Mouse (Mus musculus) lung, embryonic 15.5 days (tissue): ENCODE results near the gene Inpp5b. TPM values are rescaled to one million over a fixed set of nuclear protein-coding genes. Genes with fewer than 3 reads are reported as not detected.
A peak's percentile ranks its signal among the peaks of the same experiment; 100 is the strongest.

Experiments
- ATAC-seq: fragments of 200-750 bp; cut with Nextera tagmentation; 2 replicates; pipeline ENCODE4 v1.8.0; 2017; ENCODE audit warnings: moderate number of reproducible peaks, borderline replicate concordance; ENCODE audit not compliant: low FRiP score, low TSS enrichment; ENCODE audit errors: extremely low read depth
- H3K27ac ChIP-seq: fragments of 300-500 bp; sonication (generic); 2 replicates; pipeline ENCODE4 v1.5.1; 2015; ENCODE audit warnings: moderate library complexity, mild to moderate bottlenecking, inconsistent platforms
- H3K27me3 ChIP-seq: fragments of 300-500 bp; sonication (generic); 2 replicates; pipeline ENCODE4 v1.6.1; 2015; ENCODE audit warnings: inconsistent platforms
- H3K36me3 ChIP-seq: fragments of 300-500 bp; sonication (generic); 2 replicates; pipeline ENCODE4 v1.6.1; 2015; ENCODE audit warnings: inconsistent platforms
- H3K4me1 ChIP-seq: fragments of 300-500 bp; sonication (generic); 2 replicates; pipeline ENCODE4 v1.6.1; 2015; ENCODE audit warnings: inconsistent platforms
- H3K4me2 ChIP-seq: fragments of 300-500 bp; sonication (generic); 2 replicates; pipeline ENCODE4 v1.6.1; 2015; ENCODE audit warnings: inconsistent platforms, mild to moderate bottlenecking, moderate library complexity
- H3K4me3 ChIP-seq: fragments of 300-500 bp; sonication (generic); 2 replicates; pipeline ENCODE4 v1.5.1; 2015; ENCODE audit warnings: mild to moderate bottlenecking, inconsistent platforms
- H3K9ac ChIP-seq: fragments of 300-500 bp; sonication (generic); 2 replicates; pipeline ENCODE4 v1.6.1; 2015; ENCODE audit warnings: inconsistent platforms
- H3K9me3 ChIP-seq: fragments of 300-500 bp; sonication (generic); 2 replicates; pipeline ENCODE4 v1.6.1; 2016; ENCODE audit warnings: inconsistent platforms
- WGBS: fragments of 180-500 bp; shearing (Covaris S2); methylation state at CpG from one replicate; pipeline ENCODE4 v1.1.7; 2015; 5-methylcytosine and 5-hydroxymethylcytosine counted together
- polyA plus RNA-seq: library from polyadenylated mRNA; unstranded; fragments of >200 nt; fragmentation: Nextera tagmentation; extraction: Ambion mirVana; gene quantifications from 2 replicates; pipeline ENCODE4 v1.2.1, GENCODE M21; 2015

Gene Inpp5b
- polyA plus RNA-seq, 1 experiment from 2014 or later, result 35.5 TPM

GRCm38 (mm10) chr4:124773995-124774394 is 32.3 kb downstream of the Inpp5b start:
- Histone ChIP-seq H3K27me3 (no peaks in the 10 kb centered on the region), H3K27ac (no peak overlapping the region), H3K9me3 (no peaks in the 10 kb centered on the region), H3K9ac (no peak overlapping the region), H3K4me2 (no peak overlapping the region), H3K36me3 (no peaks in the 10 kb centered on the region), H3K4me3 (no peak overlapping the region), H3K4me1 (no peaks in the 10 kb centered on the region)
- no peak for ATAC-seq
- WGBS, result 87% methylated on average over 6 of the region's 6 CpGs

- Histone ChIP-seq H3K9me3 (no peaks in the 10 kb centered on the region), H3K27ac (no peak overlapping the region), H3K4me3 (no peak overlapping the region), H3K4me1 (no peaks in the 10 kb centered on the region), H3K9ac (no peak overlapping the region), H3K4me2 (no peak overlapping the region), H3K27me3 (no peaks in the 10 kb centered on the region), H3K36me3 (no peaks in the 10 kb centered on the region; the same call in 1 of the 2 replicates)
- no peak for ATAC-seq
- 64% methylated on average over 2 of the region's 2 CpGs for WGBS
These were observed 32.8 kb downstream of the Inpp5b start for GRCm38 (mm10) chr4:124774429-124774828.

- 90% methylated on average over 7 of the region's 7 CpGs for WGBS
- Histone ChIP-seq H3K27me3 (no peaks in the 10 kb centered on the region), H3K4me1 (no peaks in the 10 kb centered on the region), H3K9me3 (no peaks in the 10 kb centered on the region), H3K9ac (no peak overlapping the region), H3K4me2 (no peak overlapping the region), H3K27ac (no peak overlapping the region), H3K36me3 (peaks cover 56% of the 10 kb centered on the region), H3K4me3 (no peak overlapping the region)
- no peak for ATAC-seq
These were observed 39.7 kb downstream of the Inpp5b start for GRCm38 (mm10) chr4:124781361-124781760.

- Histone ChIP-seq H3K27ac (no peak overlapping the region), H3K27me3 (no peaks in the 10 kb centered on the region), H3K4me1 (no peaks in the 10 kb centered on the region), H3K9ac (no peak overlapping the region), H3K36me3 (peaks cover 66% of the 10 kb centered on the region), H3K4me3 (no peak overlapping the region), H3K9me3 (no peaks in the 10 kb centered on the region), H3K4me2 (no peak overlapping the region)
- WGBS, result 94% methylated on average over 8 of the region's 8 CpGs
- no peak for ATAC-seq
These were observed 40.7 kb downstream of the Inpp5b start for GRCm38 (mm10) chr4:124782395-124782794.

- WGBS, result 92% methylated on average over 8 of the region's 8 CpGs
- Histone ChIP-seq H3K9ac (no peak overlapping the region), H3K4me3 (no peak overlapping the region), H3K27me3 (no peaks in the 10 kb centered on the region), H3K9me3 (no peaks in the 10 kb centered on the region), H3K4me2 (no peak overlapping the region), H3K27ac (no peak overlapping the region), H3K36me3 (peaks cover 77% of the 10 kb centered on the region), H3K4me1 (no peaks in the 10 kb centered on the region)
- no peak for ATAC-seq
These were observed 42.3 kb downstream of the Inpp5b start for GRCm38 (mm10) chr4:124783937-124784336.

GRCm38 (mm10) chr4:124790013-124790412 is 48.4 kb downstream of the Inpp5b start:
- H3K4me2 ChIP-seq, result no peak overlapping the region
- H3K4me1 ChIP-seq, result no peaks in the 10 kb centered on the region
- 62% methylated on average over 4 of the region's 4 CpGs for WGBS
- peaks cover 79% of the 10 kb centered on the region for H3K36me3 ChIP-seq
- H3K9me3 ChIP-seq, result no peaks in the 10 kb centered on the region
- no peak overlapping the region for H3K4me3 ChIP-seq
- H3K27me3 ChIP-seq, result no peaks in the 10 kb centered on the region
- ATAC-seq, result no peak
- no peak overlapping the region for H3K9ac ChIP-seq
- no peak overlapping the region for H3K27ac ChIP-seq

GRCm38 (mm10) chr4:124792114-124792513 is 50.5 kb downstream of the Inpp5b start:
- peaks cover 69% of the 10 kb centered on the region for H3K36me3 ChIP-seq
- no peaks in the 10 kb centered on the region for H3K4me1 ChIP-seq
- no peak overlapping the region for H3K4me3 ChIP-seq
- H3K9ac ChIP-seq, result no peak overlapping the region
- no peak for ATAC-seq
- no peak overlapping the region for H3K27ac ChIP-seq
- no peak overlapping the region for H3K4me2 ChIP-seq
- no peaks in the 10 kb centered on the region for H3K27me3 ChIP-seq
- no peaks in the 10 kb centered on the region for H3K9me3 ChIP-seq
- WGBS, result 79% methylated on average over 8 of the region's 8 CpGs

- no peak for ATAC-seq
- peaks cover 57% of the 10 kb centered on the region for H3K36me3 ChIP-seq
- no peaks in the 10 kb centered on the region for H3K9me3 ChIP-seq
- no peak overlapping the region for H3K4me3 ChIP-seq
- H3K9ac ChIP-seq, result no peak overlapping the region
- no peak overlapping the region for H3K4me2 ChIP-seq
- no peaks in the 10 kb centered on the region for H3K27me3 ChIP-seq
- no peaks in the 10 kb centered on the region for H3K4me1 ChIP-seq
- 87% methylated on average over 8 of the region's 8 CpGs for WGBS
- H3K27ac ChIP-seq, result no peak overlapping the region
These were observed 54.5 kb downstream of the Inpp5b start for GRCm38 (mm10) chr4:124796141-124796540.

GRCm38 (mm10) chr4:124796913-124797312 is 55.3 kb downstream of the Inpp5b start:
- no peak for ATAC-seq
- Histone ChIP-seq H3K4me1 (peaks cover 3% of the 10 kb centered on the region; the same call in 1 of the 2 replicates), H3K4me3 (no peak overlapping the region), H3K9ac (no peak overlapping the region), H3K4me2 (no peak overlapping the region), H3K36me3 (peaks cover 49% of the 10 kb centered on the region), H3K9me3 (no peaks in the 10 kb centered on the region), H3K27ac (no peak overlapping the region), H3K27me3 (no peaks in the 10 kb centered on the region)
- WGBS, result 92% methylated on average over 2 of the region's 2 CpGs

GRCm38 (mm10) chr4:124801552-124802308 is 60.1 kb downstream of the Inpp5b start, which contains the start of gene Mtf1:
Gene Mtf1, plus strand, starts transcription at chr4:124802104.
- H3K4me1 ChIP-seq, result peaks cover 12% of the 10 kb centered on the region
- H3K9me3 ChIP-seq, result no peaks in the 10 kb centered on the region
- peak within 1 kb of the TSS; percentile 100 for H3K4me3 ChIP-seq
- WGBS, result 2% methylated on average over 21 of the region's 21 CpGs
- peak within 1 kb of the TSS; percentile 89 for H3K4me2 ChIP-seq
- H3K36me3 ChIP-seq, result peaks cover 30% of the 10 kb centered on the region
- H3K27me3 ChIP-seq, result no peaks in the 10 kb centered on the region
- ATAC-seq, result peak; percentile 66
- peak within 1 kb of the TSS; percentile 99 for H3K27ac ChIP-seq
- peak within 1 kb of the TSS; percentile 96 for H3K9ac ChIP-seq

GRCm38 (mm10) chr4:124802309-124803260 is 60.9 kb downstream of the Inpp5b start:
- peak overlapping the region; percentile 89 for H3K4me2 ChIP-seq
- peak overlapping the region; percentile 96 for H3K9ac ChIP-seq
- peaks cover 12% of the 10 kb centered on the region for H3K4me1 ChIP-seq
- H3K4me3 ChIP-seq, result peak overlapping the region; percentile 100
- ATAC-seq, result peak; percentile 100
- H3K27me3 ChIP-seq, result no peaks in the 10 kb centered on the region
- peak overlapping the region; percentile 99 for H3K27ac ChIP-seq
- peaks cover 32% of the 10 kb centered on the region for H3K36me3 ChIP-seq
- under 1% methylated on average over 53 of the region's 53 CpGs for WGBS
- no peaks in the 10 kb centered on the region for H3K9me3 ChIP-seq

- Histone ChIP-seq H3K4me1 (peaks cover 12% of the 10 kb centered on the region), H3K4me2 (peak overlapping the region; percentile 89), H3K9ac (peak overlapping the region; percentile 96; the same call in 1 of the 2 replicates), H3K4me3 (peak overlapping the region; percentile 100), H3K36me3 (peaks cover 25% of the 10 kb centered on the region), H3K27me3 (no peaks in the 10 kb centered on the region), H3K9me3 (no peaks in the 10 kb centered on the region), H3K27ac (no peak overlapping the region)
- ATAC-seq, result no peak
- WGBS, result 68% methylated on average over 6 of the region's 6 CpGs
These were observed 61.8 kb downstream of the Inpp5b start for GRCm38 (mm10) chr4:124803406-124803805.
